Mouse (Mus musculus) heart, embryonic 12.5 days (tissue): ENCODE measurements around the gene Tmprss11g. TPM values are rescaled to one million over a fixed set of nuclear protein-coding genes. Genes with fewer than 3 reads are reported as not detected.

Experiments used
- ATAC-seq: fragments of 200-750 bp; cut with Nextera tagmentation; 2 replicates; pipeline ENCODE4 v1.8.0; 2017; ENCODE audit warnings: moderate TSS enrichment, moderate library complexity; ENCODE audit not compliant: insufficient number of reproducible peaks, low FRiP score
- H3K27ac ChIP-seq: fragments of 300-500 bp; sonication (generic); 2 replicates; pipeline ENCODE4 v1.5.1; 2016; ENCODE audit warnings: mild to moderate bottlenecking, moderate library complexity; ENCODE audit not compliant: poor library complexity, severe bottlenecking
- H3K27me3 ChIP-seq: fragments of 300-500 bp; sonication (generic); replicated peaks from 2 replicates; pipeline ENCODE4 v1.6.1; 2016; ENCODE audit warnings: mild to moderate bottlenecking, moderate library complexity
- H3K36me3 ChIP-seq: fragments of 300-500 bp; sonication (generic); 2 replicates; pipeline ENCODE4 v1.6.1; 2016; ENCODE audit warnings: mild to moderate bottlenecking, moderate library complexity
- H3K4me1 ChIP-seq: fragments of 300-500 bp; sonication (generic); replicated peaks from 2 replicates; pipeline ENCODE4 v1.6.1; 2016; ENCODE audit warnings: mild to moderate bottlenecking
- H3K4me2 ChIP-seq: fragments of 300-500 bp; sonication (generic); 2 replicates; pipeline ENCODE4 v1.6.1; 2016; ENCODE audit warnings: mild to moderate bottlenecking, moderate library complexity
- H3K4me3 ChIP-seq: fragments of 300-500 bp; sonication (generic); 2 replicates; pipeline ENCODE4 v1.5.1; 2016; ENCODE audit warnings: mild to moderate bottlenecking
- H3K9ac ChIP-seq: fragments of 300-500 bp; sonication (generic); 2 replicates; pipeline ENCODE4 v1.6.1; 2016; ENCODE audit warnings: mild to moderate bottlenecking, moderate library complexity
- H3K9me3 ChIP-seq: fragments of 300-500 bp; sonication (generic); replicated peaks from 2 replicates; pipeline ENCODE4 v1.6.1; 2016; ENCODE audit warnings: mild to moderate bottlenecking, moderate library complexity
- WGBS: fragments of 180-500 bp; shearing (Covaris S2); methylation state at CpG from one replicate; pipeline ENCODE4 v1.1.7; 2016; 5-methylcytosine and 5-hydroxymethylcytosine counted together
- polyA plus RNA-seq: library from polyadenylated mRNA; unstranded; fragments of >200 nt; fragmentation: Nextera tagmentation; extraction: Ambion mirVana; gene quantifications from 2 replicates; pipeline ENCODE4 v1.2.1, GENCODE M21; 2016

Tmprss11g gene
- polyA plus RNA-seq, result not detected in 2 replicates

DNA sequence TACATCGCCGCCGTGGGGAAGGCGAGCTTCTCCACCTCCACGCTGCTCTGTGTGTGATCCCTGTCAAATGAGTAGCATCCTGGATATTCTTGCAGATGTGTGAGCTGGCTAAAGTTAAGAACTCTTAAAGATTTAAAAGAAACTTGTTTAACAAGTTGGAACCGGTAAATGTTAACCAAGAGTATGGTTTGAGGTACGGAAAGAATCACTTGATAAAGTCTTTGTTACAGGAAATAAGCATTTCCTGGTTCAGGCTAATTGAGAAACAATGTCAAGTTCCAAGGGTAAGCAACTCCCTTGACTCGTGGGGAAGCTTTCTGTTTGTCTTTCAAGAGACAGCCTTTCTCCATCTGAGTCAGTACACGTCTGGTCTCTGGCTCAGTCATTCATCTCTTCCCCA lies at the start of gene Tmprss11g:
Gene Tmprss11g (minus strand): TSS at position 101 of the 400 bp plus-strand sequence.
- Histone ChIP-seq H3K27me3 (no peaks in the 10 kb centered on the region), H3K9ac (no peak within 1 kb of the TSS), H3K4me1 (no peaks in the 10 kb centered on the region), H3K36me3 (no peaks in the 10 kb centered on the region), H3K4me3 (no peak within 1 kb of the TSS), H3K9me3 (no peaks in the 10 kb centered on the region), H3K4me2 (no peak within 1 kb of the TSS), H3K27ac (no peak within 1 kb of the TSS)
- ATAC-seq, result no peak
- 68% methylated on average over 9 of the region's 9 CpGs for WGBS

DNA sequence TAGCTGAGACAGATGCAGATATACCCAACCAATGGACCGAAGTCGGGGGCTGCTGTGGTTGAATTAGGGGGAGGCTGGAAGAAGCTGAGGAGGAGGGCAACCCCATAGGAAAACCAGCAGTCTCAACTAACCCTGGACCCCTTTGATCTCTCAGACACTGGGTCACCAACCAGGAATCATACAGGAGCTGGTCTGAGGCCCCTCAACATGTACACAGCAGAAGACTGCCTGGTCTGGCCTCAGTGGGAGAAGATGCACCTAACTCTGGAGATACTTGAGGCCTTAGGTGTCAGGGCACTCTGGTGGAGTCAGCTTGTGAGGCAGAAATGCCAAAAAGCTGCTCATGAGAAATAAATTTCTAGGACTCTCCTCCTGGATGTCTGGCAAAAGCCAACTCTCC lies 28.3 kb upstream of the Tmprss11g start:
- H3K4me1 ChIP-seq, result no peaks in the 10 kb centered on the region
- no peak overlapping the region for H3K27ac ChIP-seq
- H3K9ac ChIP-seq, result no peak overlapping the region
- H3K9me3 ChIP-seq, result no peaks in the 10 kb centered on the region
- ATAC-seq, result no peak
- no peak overlapping the region for H3K4me3 ChIP-seq
- H3K36me3 ChIP-seq, result no peaks in the 10 kb centered on the region
- H3K27me3 ChIP-seq, result no peaks in the 10 kb centered on the region
- 86% methylated on average over 2 of the region's 2 CpGs for WGBS
- H3K4me2 ChIP-seq, result no peak overlapping the region

DNA sequence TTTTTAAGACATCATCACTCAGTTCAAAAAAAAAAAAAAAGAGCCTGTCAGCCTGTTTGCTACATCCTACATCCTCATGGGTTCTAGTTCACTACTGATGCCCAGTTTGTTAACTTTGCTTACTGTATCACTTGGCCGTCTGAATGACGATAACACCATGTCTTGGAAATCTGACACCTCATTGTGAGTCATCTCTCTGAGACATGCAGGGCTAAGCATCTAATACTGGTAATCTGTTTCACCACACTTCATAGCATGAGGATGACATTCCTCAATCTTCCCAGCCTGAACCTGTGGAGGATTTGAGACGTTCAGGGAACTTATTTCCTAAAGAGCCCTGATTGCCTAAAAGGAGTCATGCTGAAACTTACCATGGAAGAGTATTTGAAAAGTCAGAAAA lies 22.2 kb upstream of the Tmprss11g start:
- Histone ChIP-seq H3K27me3 (no peaks in the 10 kb centered on the region), H3K9ac (no peak overlapping the region), H3K9me3 (no peaks in the 10 kb centered on the region), H3K27ac (no peak overlapping the region), H3K4me3 (no peak overlapping the region), H3K4me2 (no peak overlapping the region), H3K36me3 (no peaks in the 10 kb centered on the region), H3K4me1 (no peaks in the 10 kb centered on the region)
- WGBS, result 52% methylated on average over 3 of the region's 3 CpGs
- ATAC-seq, result no peak

DNA sequence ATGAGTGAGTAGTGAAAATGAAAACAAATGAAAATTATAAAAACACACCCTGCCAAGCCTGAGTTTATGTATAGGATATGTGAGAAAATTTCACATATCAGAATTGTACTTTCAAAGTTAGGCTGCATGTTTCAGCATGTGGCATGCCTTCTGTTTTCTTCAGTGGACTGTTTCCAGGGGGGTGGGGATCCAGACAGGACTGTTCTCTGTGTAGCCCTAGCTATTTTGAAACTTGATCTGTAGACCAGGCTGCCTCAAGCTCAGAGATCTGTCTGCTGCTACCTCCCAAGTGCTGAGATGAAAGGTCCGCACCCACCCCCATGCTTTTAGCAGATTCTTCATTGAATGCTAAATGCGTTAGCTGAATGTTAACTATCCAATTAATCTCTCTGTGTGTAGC lies 10.3 kb upstream of the Tmprss11g start:
- H3K4me2 ChIP-seq, result no peak overlapping the region
- H3K27ac ChIP-seq, result no peak overlapping the region
- 52% methylated on average over 2 of the region's 2 CpGs for WGBS
- no peaks in the 10 kb centered on the region for H3K27me3 ChIP-seq
- no peaks in the 10 kb centered on the region for H3K4me1 ChIP-seq
- H3K9ac ChIP-seq, result no peak overlapping the region
- no peaks in the 10 kb centered on the region for H3K36me3 ChIP-seq
- no peak overlapping the region for H3K4me3 ChIP-seq
- H3K9me3 ChIP-seq, result no peaks in the 10 kb centered on the region
- no peak for ATAC-seq

DNA sequence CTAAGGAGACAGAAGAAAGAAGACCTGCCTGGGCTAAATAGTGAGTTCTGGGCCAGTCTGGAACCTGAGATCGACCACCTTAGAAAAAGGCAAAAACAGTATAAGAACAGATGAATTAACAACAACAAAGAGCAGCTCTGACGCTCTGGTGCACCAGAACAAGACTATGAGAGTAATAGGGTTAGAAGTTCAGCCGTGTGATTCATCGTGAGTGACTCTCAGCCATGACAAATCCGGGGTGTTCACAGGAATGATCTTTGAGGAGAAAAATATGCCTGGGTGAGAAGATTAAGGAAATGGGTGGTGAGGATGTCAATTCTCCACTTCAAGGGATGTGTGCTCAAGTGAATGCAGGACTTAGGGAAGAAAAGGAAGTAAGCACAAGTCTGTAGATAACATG lies 6.9 kb downstream of the Tmprss11g start:
- H3K27me3 ChIP-seq, result no peaks in the 10 kb centered on the region
- no peak overlapping the region for H3K4me3 ChIP-seq
- H3K27ac ChIP-seq, result no peak overlapping the region
- no peaks in the 10 kb centered on the region for H3K4me1 ChIP-seq
- no peak for ATAC-seq
- H3K9ac ChIP-seq, result no peak overlapping the region
- no peaks in the 10 kb centered on the region for H3K36me3 ChIP-seq
- WGBS, result 71% methylated on average over 5 of the region's 5 CpGs
- H3K4me2 ChIP-seq, result no peak overlapping the region
- no peaks in the 10 kb centered on the region for H3K9me3 ChIP-seq

DNA sequence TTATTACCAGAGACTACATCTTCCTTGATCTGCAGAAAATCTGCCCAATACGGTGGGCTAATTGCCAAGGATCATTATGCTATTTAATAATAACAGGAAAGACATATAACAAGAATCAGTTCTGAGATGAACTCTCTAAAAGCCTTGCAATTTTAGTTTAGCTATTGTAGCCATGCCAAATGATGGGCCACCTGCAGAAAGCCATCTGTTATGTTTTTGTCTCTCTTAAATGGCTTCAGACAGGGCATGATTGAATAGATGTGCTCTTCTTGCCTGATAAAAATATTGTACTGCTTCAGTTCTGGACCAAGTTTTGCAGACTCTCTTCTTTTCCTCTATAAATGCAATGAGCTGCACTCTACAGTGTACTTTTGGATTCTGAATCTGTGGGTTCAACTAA lies 24.9 kb downstream of the Tmprss11g start:
- Histone ChIP-seq H3K36me3 (no peaks in the 10 kb centered on the region), H3K9me3 (no peaks in the 10 kb centered on the region), H3K4me1 (no peaks in the 10 kb centered on the region), H3K9ac (no peak overlapping the region), H3K4me3 (no peak overlapping the region), H3K27ac (no peak overlapping the region), H3K4me2 (no peak overlapping the region), H3K27me3 (no peaks in the 10 kb centered on the region)
- WGBS, result 75% methylated on average over 1 of the region's 1 CpGs
- no peak for ATAC-seq

DNA sequence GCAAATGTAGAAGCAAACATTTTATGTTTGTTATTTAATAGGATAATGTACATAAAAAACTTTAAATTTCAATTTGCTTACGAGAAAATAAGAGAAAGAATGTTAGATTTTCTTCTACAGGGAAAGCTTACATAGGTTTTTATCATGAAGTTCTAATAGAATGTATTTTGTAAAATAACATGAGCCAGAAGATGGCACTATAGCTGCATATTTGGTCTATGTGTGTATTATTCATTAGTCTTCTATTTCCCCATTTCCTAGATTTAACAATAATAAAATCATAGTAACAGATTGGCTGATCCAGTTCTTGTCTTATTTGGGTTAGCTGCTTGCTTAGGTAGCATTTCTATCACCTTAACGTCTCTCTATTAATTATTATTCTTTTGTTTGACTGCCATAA lies 35.8 kb downstream of the Tmprss11g start:
- H3K27ac ChIP-seq, result no peak overlapping the region
- no peak overlapping the region for H3K4me3 ChIP-seq
- no peak overlapping the region for H3K4me2 ChIP-seq
- no peaks in the 10 kb centered on the region for H3K4me1 ChIP-seq
- H3K9ac ChIP-seq, result no peak overlapping the region
- no peak for ATAC-seq
- 58% methylated on average over 2 of the region's 2 CpGs for WGBS
- no peaks in the 10 kb centered on the region for H3K36me3 ChIP-seq
- H3K27me3 ChIP-seq, result no peaks in the 10 kb centered on the region
- H3K9me3 ChIP-seq, result no peaks in the 10 kb centered on the region

DNA sequence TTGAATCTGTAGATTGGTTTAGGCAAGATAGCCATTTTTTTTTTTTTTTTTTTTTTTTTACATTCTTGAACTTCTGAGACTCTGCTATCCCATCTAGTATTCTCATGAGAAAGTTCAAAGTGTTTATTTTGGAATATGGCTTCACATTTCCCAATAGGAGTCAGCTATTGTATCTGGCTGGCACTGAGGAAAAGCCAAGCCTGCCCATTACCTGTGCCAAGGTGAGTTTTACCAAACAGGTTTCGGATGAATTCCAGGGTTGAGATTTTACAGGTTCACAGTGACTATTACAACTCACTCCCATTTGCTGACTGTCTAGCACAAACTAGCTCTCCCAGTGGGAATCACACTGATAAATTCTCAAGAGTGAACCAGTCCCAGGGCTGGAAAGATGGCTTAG lies 36.4 kb downstream of the Tmprss11g start:
- H3K27ac ChIP-seq, result no peak overlapping the region
- no peak overlapping the region for H3K4me3 ChIP-seq
- H3K9me3 ChIP-seq, result no peaks in the 10 kb centered on the region
- ATAC-seq, result no peak
- H3K4me1 ChIP-seq, result no peaks in the 10 kb centered on the region
- H3K36me3 ChIP-seq, result no peaks in the 10 kb centered on the region
- no peak overlapping the region for H3K4me2 ChIP-seq
- WGBS, result 71% methylated on average over 1 of the region's 1 CpGs
- no peak overlapping the region for H3K9ac ChIP-seq
- no peaks in the 10 kb centered on the region for H3K27me3 ChIP-seq

DNA sequence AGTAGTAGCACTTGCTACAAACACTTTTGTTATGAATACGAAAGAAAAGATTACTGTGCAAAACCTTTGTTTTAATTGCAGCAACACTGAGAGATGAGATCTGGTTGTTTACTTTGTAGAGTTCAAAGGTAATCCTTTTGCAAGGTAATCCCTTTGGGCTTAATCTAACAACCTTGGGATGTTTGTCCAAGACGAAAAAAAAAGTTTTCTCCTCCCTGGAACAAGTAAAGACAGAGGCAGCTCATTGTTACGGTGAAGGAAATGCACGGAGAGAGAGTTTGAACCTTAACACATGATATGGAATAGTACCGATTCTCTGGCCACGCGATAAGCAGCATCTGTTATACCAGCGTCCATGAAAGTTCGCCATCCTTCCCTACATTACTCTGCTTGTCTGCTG lies 44.5 kb downstream of the Tmprss11g start:
- H3K36me3 ChIP-seq, result no peaks in the 10 kb centered on the region
- ATAC-seq, result no peak
- 77% methylated on average over 9 of the region's 9 CpGs for WGBS
- no peaks in the 10 kb centered on the region for H3K27me3 ChIP-seq
- no peak overlapping the region for H3K4me3 ChIP-seq
- H3K27ac ChIP-seq, result no peak overlapping the region
- no peaks in the 10 kb centered on the region for H3K9me3 ChIP-seq
- H3K9ac ChIP-seq, result no peak overlapping the region
- H3K4me2 ChIP-seq, result no peak overlapping the region
- no peaks in the 10 kb centered on the region for H3K4me1 ChIP-seq

DNA sequence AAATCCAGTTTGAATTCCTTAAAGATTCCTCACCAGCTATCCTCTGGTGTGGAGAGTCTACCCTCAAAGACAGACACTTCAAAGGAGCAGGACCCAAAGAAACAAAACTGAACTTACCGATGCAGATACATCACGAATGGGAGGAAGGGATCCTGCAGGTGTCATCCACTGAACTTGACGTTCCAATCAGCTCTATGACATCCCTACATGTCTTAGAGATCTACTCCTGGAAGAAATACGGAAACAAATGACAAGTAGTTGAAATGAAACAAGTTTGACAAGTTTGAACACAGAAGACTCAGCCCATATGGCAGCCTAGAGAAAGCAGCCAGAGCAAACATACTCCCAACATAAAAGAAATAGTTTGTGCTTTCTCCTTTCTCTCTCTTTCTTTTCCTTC lies 49.5 kb downstream of the Tmprss11g start, which contains the start of gene Tmprss11a:
Gene Tmprss11a (minus strand): TSS at position 101 of the 400 bp plus-strand sequence.
- WGBS, result 65% methylated on average over 4 of the region's 4 CpGs
- Histone ChIP-seq H3K4me2 (no peak within 1 kb of the TSS), H3K36me3 (no peaks in the 10 kb centered on the region), H3K9me3 (no peaks in the 10 kb centered on the region), H3K4me3 (no peak within 1 kb of the TSS), H3K9ac (no peak within 1 kb of the TSS), H3K4me1 (no peaks in the 10 kb centered on the region), H3K27ac (no peak within 1 kb of the TSS), H3K27me3 (no peaks in the 10 kb centered on the region)
- ATAC-seq, result no peak

DNA sequence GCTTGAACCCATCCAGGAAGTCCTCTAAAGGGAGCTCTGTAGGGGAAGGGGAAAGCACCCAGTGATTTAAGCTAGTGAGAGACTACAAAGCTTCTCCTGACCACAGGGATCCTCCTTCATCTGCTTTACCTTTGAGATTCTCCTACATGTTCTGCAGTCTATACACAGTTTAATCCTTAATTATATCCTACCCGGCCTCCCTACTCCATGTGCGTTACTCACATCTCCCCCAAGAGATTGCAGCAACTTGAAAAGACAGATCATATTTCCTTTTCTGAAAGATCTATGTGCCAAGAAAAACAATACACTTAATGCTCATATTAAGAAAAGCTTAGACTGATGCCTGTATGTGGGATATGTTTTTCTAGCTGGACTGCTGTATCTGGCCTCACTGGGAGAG lies 79.1 kb downstream of the Tmprss11g start:
- Histone ChIP-seq H3K27me3 (no peaks in the 10 kb centered on the region), H3K9ac (no peak overlapping the region), H3K4me2 (no peak overlapping the region), H3K4me3 (no peak overlapping the region), H3K36me3 (no peaks in the 10 kb centered on the region), H3K4me1 (no peaks in the 10 kb centered on the region), H3K27ac (no peak overlapping the region), H3K9me3 (no peaks in the 10 kb centered on the region)
- ATAC-seq, result no peak
- 56% methylated on average over 2 of the region's 2 CpGs for WGBS

DNA sequence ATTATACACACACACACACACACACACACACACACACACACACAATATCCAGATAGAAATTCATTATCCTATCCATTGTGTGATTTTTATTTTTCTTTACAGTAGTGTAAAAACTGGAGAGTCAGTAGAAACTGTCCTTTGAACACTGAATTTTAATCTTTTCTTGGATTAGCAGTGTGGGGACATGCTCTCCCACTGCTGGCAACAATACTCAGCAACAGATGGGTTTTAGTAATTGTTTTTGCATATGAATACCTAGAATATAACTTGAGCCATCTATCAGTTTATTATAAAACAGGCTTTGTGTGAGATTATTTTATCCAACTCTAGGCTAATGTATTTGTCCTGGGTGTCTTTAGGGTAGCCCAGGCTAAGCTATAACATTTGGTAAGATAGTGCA lies 79.9 kb downstream of the Tmprss11g start:
- Histone ChIP-seq H3K4me1 (no peaks in the 10 kb centered on the region), H3K9ac (no peak overlapping the region), H3K9me3 (no peaks in the 10 kb centered on the region), H3K4me2 (no peak overlapping the region), H3K36me3 (no peaks in the 10 kb centered on the region), H3K27ac (no peak overlapping the region), H3K4me3 (no peak overlapping the region), H3K27me3 (no peaks in the 10 kb centered on the region)
- ATAC-seq, result no peak
